Mouse (Mus musculus) heart, postnatal 0 days (tissue): ENCODE measurements at regions not wholly inside any gene's neighbourhood (a gene's known extent, or its start where the extent isn't known, plus 50 kb on each side); places are given as distances from the start of the nearest gene placed in this dataset.

Experiments used
- ATAC-seq: fragments of 200-750 bp; cut with Nextera tagmentation; 2 replicates; pipeline ENCODE4 v1.8.0; 2017; ENCODE audit warnings: low read depth, moderate number of reproducible peaks, moderate library complexity; ENCODE audit not compliant: insufficient read depth
- DNase-seq: peaks from one replicate; pipeline ENCODE4 v3.0.0-alpha.2; 2016; ENCODE audit warnings: low spot score
- H3K27ac ChIP-seq: fragments of 300-500 bp; sonication (generic); 2 replicates; pipeline ENCODE4 v1.5.1; 2014; ENCODE audit warnings: low read depth, mild to moderate bottlenecking
- H3K27me3 ChIP-seq: fragments of 300-500 bp; sonication (generic); 2 replicates; pipeline ENCODE4 v1.6.1; 2014; ENCODE audit warnings: low read length, mixed read lengths; ENCODE audit not compliant: control insufficient read depth, insufficient read depth
- H3K36me3 ChIP-seq: fragments of 300-500 bp; sonication (generic); replicated peaks from 2 replicates; pipeline ENCODE4 v1.6.1; 2014; ENCODE audit warnings: low read length, mixed read lengths; ENCODE audit not compliant: control insufficient read depth, insufficient read depth
- H3K4me1 ChIP-seq: fragments of 300-500 bp; sonication (generic); 2 replicates; pipeline ENCODE4 v1.6.1; 2014; ENCODE audit warnings: antibody characterized with exemption; ENCODE audit not compliant: control insufficient read depth, insufficient read depth
- H3K4me2 ChIP-seq: fragments of 300-500 bp; sonication (generic); 2 replicates; pipeline ENCODE4 v1.6.1; 2014; ENCODE audit warnings: low read depth, mild to moderate bottlenecking, low read length, moderate library complexity
- H3K4me3 ChIP-seq: fragments of 300-500 bp; sonication (generic); 2 replicates; pipeline ENCODE4 v1.5.1; 2014; ENCODE audit warnings: low read depth, low read length
- H3K9ac ChIP-seq: fragments of 300-500 bp; sonication (generic); replicated peaks from 2 replicates; pipeline ENCODE4 v1.6.1; 2014; ENCODE audit warnings: low read depth, low read length, mixed read lengths
- H3K9me3 ChIP-seq: fragments of 300-500 bp; sonication (generic); replicated peaks from 2 replicates; pipeline ENCODE4 v1.6.1; 2016; ENCODE audit warnings: low read length; ENCODE audit not compliant: control insufficient read depth
- CTCF ChIP-seq: IDR thresholded peaks from 2 replicates; pipeline ENCODE4 v1.5.1; 2016; ENCODE audit warnings: antibody characterized with exemption, control low read depth, low read depth
- EP300 ChIP-seq: IDR thresholded peaks from 2 replicates; pipeline ENCODE4 v1.6.1; 2016; ENCODE audit warnings: antibody characterized with exemption, low read depth
- WGBS: fragments of 180-500 bp; shearing (Covaris S2); extraction: QIAGEN DNeasy Blood & Tissue Kit; methylation state at CpG from one replicate; pipeline ENCODE4 v1.1.7; 2014; 5-methylcytosine and 5-hydroxymethylcytosine counted together

- no peaks in the 10 kb centered on the region for H3K27me3 ChIP-seq
- ATAC-seq = no peak
- no peak overlapping the region for H3K9ac ChIP-seq
- no peaks in the 10 kb centered on the region for H3K9me3 ChIP-seq
- DNase-seq = no peak
- no peak for TF ChIP-seq EP300
- no peak for TF ChIP-seq CTCF
- no peaks in the 10 kb centered on the region for H3K4me1 ChIP-seq
- H3K27ac ChIP-seq = no peak overlapping the region
- WGBS = 83% methylated on average over 15 of the region's 15 CpGs
- H3K36me3 ChIP-seq = no peaks in the 10 kb centered on the region
- no peak overlapping the region for H3K4me3 ChIP-seq
- H3K4me2 ChIP-seq = no peak overlapping the region
Measured at GRCm38 (mm10) chr7:116665581-116665980, 161.4 kb downstream of the Nucb2 start.

DNA sequence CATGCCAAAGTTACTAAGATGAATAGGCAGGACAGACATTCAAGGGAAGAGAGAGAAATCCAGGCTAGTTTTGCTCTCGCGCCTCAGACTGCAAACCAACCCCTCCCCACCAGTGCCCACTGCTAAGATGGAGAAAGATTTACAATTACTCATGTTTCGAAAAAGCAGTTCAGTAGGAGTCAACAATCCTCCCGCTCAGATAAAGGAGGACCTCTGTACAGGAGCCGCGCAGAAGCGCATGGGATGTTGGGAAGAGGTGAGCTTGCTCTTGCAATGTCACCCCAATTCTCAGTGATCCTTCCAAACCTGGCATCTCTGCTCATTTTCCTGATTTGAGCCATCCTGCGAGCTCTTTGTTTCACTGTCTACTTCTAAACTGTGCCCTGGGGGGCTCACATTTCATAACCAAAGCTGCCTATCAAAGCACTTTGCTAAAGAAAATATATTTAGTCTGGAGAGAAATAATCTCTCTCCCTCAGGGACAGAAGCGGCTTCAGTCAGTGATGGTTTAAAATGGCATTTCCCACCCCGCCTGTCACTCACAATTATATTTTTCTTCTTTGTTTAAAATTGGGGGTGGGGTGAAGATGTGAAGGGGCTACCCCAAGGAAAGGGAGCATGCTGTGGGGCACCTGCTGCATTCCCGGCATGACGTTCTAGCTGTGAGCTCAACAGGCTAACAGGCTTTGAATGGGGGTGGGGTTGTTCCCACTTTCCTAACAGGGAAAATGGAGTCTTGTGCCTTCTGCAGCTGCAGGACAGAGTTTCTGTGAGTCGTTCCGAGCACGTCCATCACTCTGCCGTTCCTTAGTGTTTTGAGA lies 170.2 kb downstream of the Nucb2 start:
- H3K4me1 ChIP-seq = no peaks in the 10 kb centered on the region
- DNase-seq (no peak), ATAC-seq (no peak)
- no peaks in the 10 kb centered on the region for H3K9me3 ChIP-seq
- no peaks in the 10 kb centered on the region for H3K27me3 ChIP-seq
- H3K27ac ChIP-seq = no peak overlapping the region
- H3K4me3 ChIP-seq = no peak overlapping the region
- 58% methylated on average over 16 of the region's 16 CpGs for WGBS
- no peaks in the 10 kb centered on the region for H3K36me3 ChIP-seq
- TF ChIP-seq EP300 = no peak
- no peak for TF ChIP-seq CTCF
- H3K4me2 ChIP-seq = no peak overlapping the region
- no peak overlapping the region for H3K9ac ChIP-seq

DNA sequence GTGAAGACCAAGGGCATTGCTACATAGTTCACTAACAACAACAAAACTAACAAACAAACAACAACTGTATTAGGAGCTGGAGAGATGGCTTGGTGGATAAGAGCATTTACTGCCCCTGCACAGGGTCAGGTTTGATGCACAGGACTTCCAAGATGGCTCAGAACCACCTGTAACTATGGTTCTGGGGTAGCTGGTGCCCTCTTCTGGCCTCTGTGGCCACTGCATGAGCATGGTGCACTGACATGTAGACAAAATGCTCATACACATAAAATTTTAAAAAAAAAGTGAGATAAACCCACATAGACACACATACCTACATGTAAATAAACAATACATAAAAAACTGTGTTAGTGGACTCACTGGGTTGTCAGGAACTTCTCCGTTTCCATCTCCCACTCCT lies 172.5 kb downstream of the Nucb2 start:
- Histone ChIP-seq H3K27me3 (no peaks in the 10 kb centered on the region), H3K9ac (no peak overlapping the region), H3K9me3 (no peaks in the 10 kb centered on the region), H3K4me1 (no peaks in the 10 kb centered on the region), H3K27ac (no peak overlapping the region), H3K36me3 (no peaks in the 10 kb centered on the region), H3K4me3 (no peak overlapping the region), H3K4me2 (no peak overlapping the region)
- no peak for ATAC-seq
- TF ChIP-seq EP300 = no peak
- 67% methylated on average over 1 of the region's 1 CpGs for WGBS
- DNase-seq = no peak

DNA sequence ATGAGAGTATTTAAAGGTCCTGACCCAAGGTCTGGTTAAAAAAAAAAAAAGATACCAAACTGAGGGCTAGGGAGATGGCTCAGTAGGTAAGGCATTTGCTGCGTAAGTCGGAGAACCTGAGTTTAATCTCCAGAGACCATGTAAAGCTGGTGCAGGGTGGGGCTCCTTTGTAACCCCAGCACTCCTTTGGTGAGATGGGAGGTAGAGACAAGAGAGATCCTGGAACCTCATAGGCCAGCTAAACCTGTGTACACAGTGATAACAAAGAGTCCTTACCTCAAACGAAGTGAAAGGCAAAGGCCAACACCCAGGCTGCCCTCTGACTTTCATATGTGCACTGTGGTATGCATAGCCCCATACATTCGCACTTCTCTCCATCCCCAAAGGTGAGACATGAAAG lies 175.0 kb downstream of the Nucb2 start:
- DNase-seq (no peak), ATAC-seq (no peak)
- Histone ChIP-seq H3K36me3 (no peaks in the 10 kb centered on the region), H3K4me3 (no peak overlapping the region), H3K27me3 (no peaks in the 10 kb centered on the region), H3K9ac (no peak overlapping the region), H3K27ac (no peak overlapping the region), H3K4me1 (no peaks in the 10 kb centered on the region), H3K9me3 (no peaks in the 10 kb centered on the region), H3K4me2 (no peak overlapping the region)
- TF ChIP-seq CTCF (no peak), EP300 (no peak)
- WGBS = 71% methylated on average over 4 of the region's 4 CpGs

GRCm38 (mm10) chr7:116680523-116680922 lies 176.4 kb downstream of the Nucb2 start:
- ATAC-seq (no peak), DNase-seq (no peak)
- Histone ChIP-seq H3K36me3 (no peaks in the 10 kb centered on the region), H3K4me1 (no peaks in the 10 kb centered on the region), H3K4me3 (no peak overlapping the region), H3K27ac (no peak overlapping the region), H3K9ac (no peak overlapping the region), H3K4me2 (no peak overlapping the region), H3K27me3 (no peaks in the 10 kb centered on the region), H3K9me3 (no peaks in the 10 kb centered on the region)
- WGBS = 87% methylated on average over 3 of the region's 3 CpGs
- TF ChIP-seq EP300 (no peak), CTCF (no peak)

GRCm38 (mm10) chr7:116681268-116681667 lies 177.1 kb downstream of the Nucb2 start:
- Histone ChIP-seq H3K9me3 (no peaks in the 10 kb centered on the region), H3K9ac (no peak overlapping the region), H3K36me3 (no peaks in the 10 kb centered on the region), H3K27me3 (no peaks in the 10 kb centered on the region), H3K4me2 (no peak overlapping the region), H3K27ac (no peak overlapping the region), H3K4me3 (no peak overlapping the region), H3K4me1 (no peaks in the 10 kb centered on the region)
- DNase-seq (no peak), ATAC-seq (no peak)
- WGBS = 57% methylated on average over 8 of the region's 8 CpGs
- no peak for TF ChIP-seq CTCF
- no peak for TF ChIP-seq EP300
